Mouse (Mus musculus) cortical plate, adult 2 months (tissue): ENCODE measurements around the gene Limk1.

Experiments used
- CTCF ChIP-seq: fragments of 200-500 bp; IDR thresholded peaks from 2 replicates; pipeline ENCODE4 v1.5.1; 2011; ENCODE audit warnings: mild to moderate bottlenecking, control low read depth, low read length; ENCODE audit not compliant: insufficient read depth; ENCODE audit errors: extremely low read depth
- POLR2A ChIP-seq: fragments of 200-500 bp; IDR thresholded peaks from 2 replicates; pipeline ENCODE4 v1.6.1; 2011; ENCODE audit warnings: mild to moderate bottlenecking, low read length, control low read depth; ENCODE audit not compliant: insufficient read depth; ENCODE audit errors: extremely low read depth

GRCm38 (mm10) chr5:134644643-134645118 lies 43.7 kb downstream of the Limk1 start:
- TF ChIP-seq POLR2A = no peak
- no peak for TF ChIP-seq CTCF
